8 mouse cellular contexts compared by ENCODE assay signal in genomic region chr9:21963417-21963816, GRCm38 (mm10). TPM values are rescaled to one million over a fixed set of nuclear protein-coding genes. Genes with fewer than 3 reads are reported as not detected.
DNase-seq lines count a peak whose midpoint lies in the region; ATAC-seq lines count a peak whose summit lies in the region.

Gene Epor (minus strand): TSS chr9:21963506.

- peak within 1 kb of the TSS; percentile 46 for H3K9ac ChIP-seq in embryonic facial prominence, embryonic 12.5 days
- peak within 1 kb of the TSS; percentile 67 for H3K9ac ChIP-seq in heart, embryonic 14.5 days (ENCODE audit: low read length)

- peak; percentile 16 for DNase-seq in gastrocnemius, adult 18-20 months (ENCODE audit: low spot score)
- no peak for DNase-seq in gastrocnemius, adult 8-10 months (ENCODE audit: low spot score in 2 of 2)
- DNase-seq in kidney, postnatal 4 days: peak; percentile 77 to 85
- DNase-seq in mesoderm, embryonic 11.5 days (ENCODE audit: low read depth, low spot score): peak; percentile 41
- DNase-seq in testis, postnatal 10 days (ENCODE audit: low spot score): peak; percentile 66
- DNase-seq in thymus, postnatal 0 days (ENCODE audit: low spot score): no peak

- H3K27me3 ChIP-seq in embryonic facial prominence, embryonic 12.5 days: peaks cover 51% of the 10 kb centered on the region
- peaks cover 19% of the 10 kb centered on the region for H3K27me3 ChIP-seq in heart, embryonic 14.5 days (ENCODE audit: control insufficient read depth, insufficient read depth, low read length)

- no peak within 1 kb of the TSS for H3K27ac ChIP-seq in embryonic facial prominence, embryonic 12.5 days
- peak within 1 kb of the TSS in 1 of 2 experiments; percentile 37; a peak in 2 of 4 replicates for H3K27ac ChIP-seq in heart, embryonic 14.5 days (replicated peaks in 1 of 2; ENCODE audit: control insufficient read depth in 1 of 2, insufficient read depth in 1 of 2, low read depth in 2 of 2, low read length in 2 of 2)

- H3K4me1 ChIP-seq in embryonic facial prominence, embryonic 12.5 days: peaks cover 17% of the 10 kb centered on the region
- H3K4me1 ChIP-seq in heart, embryonic 14.5 days (ENCODE audit: control insufficient read depth in 2 of 2, insufficient read depth in 2 of 2, low read length in 2 of 2): peaks cover 19 to 35% of the 10 kb centered on the region in 2 experiments

- no peaks in the 10 kb centered on the region for H3K9me3 ChIP-seq in embryonic facial prominence, embryonic 12.5 days
- no peaks in the 10 kb centered on the region for H3K9me3 ChIP-seq in heart, embryonic 14.5 days (ENCODE audit: control insufficient read depth, low read length)

- ATAC-seq in embryonic facial prominence, embryonic 12.5 days (ENCODE audit: insufficient number of reproducible peaks, insufficient read depth, low FRiP score, low TSS enrichment): no peak
- peak; percentile 66 for ATAC-seq in heart, embryonic 14.5 days (ENCODE audit: insufficient number of reproducible peaks, insufficient read depth, low FRiP score, low read depth)

- H3K4me2 ChIP-seq in embryonic facial prominence, embryonic 12.5 days (replicated peaks): peak within 1 kb of the TSS; percentile 81
- peak within 1 kb of the TSS; percentile 77 for H3K4me2 ChIP-seq in heart, embryonic 14.5 days (ENCODE audit: low read length)

- 20% methylated on average over 8 of the region's 8 CpGs for WGBS in embryonic facial prominence, embryonic 12.5 days
- 4% methylated on average over 8 of the region's 8 CpGs for WGBS in heart, embryonic 14.5 days

- no peaks in the 10 kb centered on the region for H3K36me3 ChIP-seq in embryonic facial prominence, embryonic 12.5 days
- 0 out of 2 replicates have a peak, but pooled peaks cover 1% of the 10 kb centered on the region for H3K36me3 ChIP-seq in heart, embryonic 14.5 days (ENCODE audit: control insufficient read depth, insufficient read depth, low read length)

- H3K4me3 ChIP-seq in embryonic facial prominence, embryonic 12.5 days: peak within 1 kb of the TSS; percentile 47
- H3K4me3 ChIP-seq in heart, embryonic 14.5 days (ENCODE audit: control insufficient read depth in 1 of 2, insufficient read depth in 1 of 2, low read depth in 1 of 2, low read length in 2 of 2): peak within 1 kb of the TSS; percentile 31 to 46

RNA-seq across cellular contexts. Expression of gene Epor, which starts in this region (rescaled TPM):
- total RNA-seq in gastrocnemius, adult 18-20 months (2021): under 1 TPM in 1 of 2 experiments, not detected in 1; 0.21 TPM
- total RNA-seq in gastrocnemius, adult 8-10 months (2022): under 1 TPM in 2 of 4 experiments, not detected in 2; 0.17 to 0.31 TPM
- 6.6 and 7.8 TPM in 2 replicates for polyA plus RNA-seq in embryonic facial prominence, embryonic 12.5 days (2016; fragmentation: Nextera tagmentation; extraction: Ambion mirVana)
- polyA plus RNA-seq in heart, embryonic 14.5 days (2014; fragmentation: Nextera tagmentation; extraction: Ambion mirVana): 2.6 and 4.9 TPM in 2 replicates
- 2.5 and 3.1 TPM in 2 replicates for polyA plus RNA-seq in thymus, postnatal 0 days (2015; fragmentation: Nextera tagmentation; extraction: Ambion mirVana)

Comparison
In these comparisons a context has a peak if more than half of its experiments do, and no peak if none do; other contexts are left out.
1. Peak in DNase-seq in gastrocnemius, adult 18-20 months; RNA of the gene not detected or under 1 TPM.
2. DNase-seq: peak in kidney, postnatal 4 days (2 of 2), mesoderm, embryonic 11.5 days (single experiment) and testis, postnatal 10 days (single experiment); none in gastrocnemius, adult 8-10 months (0 of 2) and thymus, postnatal 0 days (single experiment).